Comparison of ENCODE assay signal across 17 mouse cellular contexts in the genomic region with DNA sequence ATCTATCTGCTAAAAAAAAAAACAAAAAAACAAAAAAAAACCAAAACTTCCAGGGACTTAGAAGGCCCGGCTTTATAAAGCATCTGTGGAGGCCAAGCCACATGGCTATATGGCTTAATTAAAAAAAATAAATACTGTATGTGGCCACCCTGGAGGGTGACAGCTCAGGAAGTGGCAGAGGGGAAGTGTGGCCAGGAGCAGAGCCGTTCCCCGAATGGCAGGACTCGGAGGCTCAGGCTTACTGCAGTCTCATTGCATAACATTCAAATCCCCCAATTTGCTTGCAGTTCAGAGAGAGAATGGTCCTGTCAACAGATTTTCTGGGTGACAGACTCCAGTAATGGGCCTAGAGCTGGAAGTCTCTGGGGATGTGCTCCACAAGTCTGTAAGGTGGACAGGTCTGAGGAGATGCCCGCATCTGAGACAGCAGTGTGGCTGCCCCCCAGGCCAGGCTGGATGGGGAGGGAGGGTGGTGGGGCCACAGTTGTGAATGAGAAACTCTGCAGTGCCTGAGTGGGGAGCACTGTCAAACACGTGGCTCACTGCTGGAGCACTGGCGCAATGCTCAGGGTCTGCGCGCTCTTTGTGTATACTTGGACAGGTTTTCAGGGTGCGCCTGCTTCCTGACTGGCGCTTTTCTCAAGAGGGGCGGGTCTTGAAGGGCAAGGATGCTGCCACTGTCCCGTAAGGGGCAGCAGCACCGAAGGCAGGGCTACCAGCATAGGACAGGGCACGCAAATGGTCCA.
A peak's percentile ranks its signal among the peaks of the same experiment; 100 is the strongest.
DNase-seq lines count a peak whose midpoint lies in the region; ATAC-seq and TF ChIP-seq lines count a peak whose summit lies in the region.
"Had no signal": no experiment of that assay in that cellular context is flagged by ENCODE, and none has a peak within 500 bp of the region (broad histone marks: within the 10 kb centered on the region; RNA-seq: fewer than 3 reads in every experiment).

No protein-coding gene starts in this region.

- no peaks in the 10 kb centered on the region for H3K27me3 ChIP-seq in hindbrain, embryonic 13.5 days
- no peaks in the 10 kb centered on the region for H3K27me3 ChIP-seq in hindbrain, embryonic 11.5 days (ENCODE audit: control insufficient read depth, insufficient read depth, low read length)
- H3K27me3 ChIP-seq in midbrain, embryonic 16.5 days (ENCODE audit: control insufficient read depth, insufficient read depth, low read depth, low read length), result no peaks in the 10 kb centered on the region
- no peaks in the 10 kb centered on the region for H3K27me3 ChIP-seq in midbrain, embryonic 14.5 days (ENCODE audit: control insufficient read depth, insufficient read depth, low read length)
- no peaks in the 10 kb centered on the region for H3K27me3 ChIP-seq in hindbrain, embryonic 16.5 days (replicated peaks; ENCODE audit: control insufficient read depth, insufficient read depth, low read length)
- H3K27me3 ChIP-seq: CH12.LX; heart, embryonic 13.5 days; intestine, embryonic 15.5 days; limb, embryonic 12.5 days had no signal

- TF ChIP-seq CTCF in left cerebral cortex, adult 2 months (IDR thresholded peaks at IDR 0.05), result no peak

- H3K4me2 ChIP-seq in hindbrain, embryonic 13.5 days, result no peak overlapping the region
- no peak overlapping the region for H3K4me2 ChIP-seq in hindbrain, embryonic 11.5 days (replicated peaks; ENCODE audit: low read depth, low read length)
- H3K4me2 ChIP-seq in midbrain, embryonic 16.5 days (ENCODE audit: low read length), result no peak overlapping the region
- H3K4me2 ChIP-seq in midbrain, embryonic 14.5 days (ENCODE audit: low read length), result no peak overlapping the region
- H3K4me2 ChIP-seq in hindbrain, embryonic 16.5 days (ENCODE audit: low read length), result no peak overlapping the region
- H3K4me2 ChIP-seq: heart, embryonic 13.5 days; intestine, embryonic 15.5 days; kidney, embryonic 15.5 days; limb, embryonic 12.5 days had no signal

- H3K9me3 ChIP-seq in hindbrain, embryonic 13.5 days, result no peaks in the 10 kb centered on the region
- H3K9me3 ChIP-seq in hindbrain, embryonic 11.5 days (ENCODE audit: control insufficient read depth, low read length), result no peaks in the 10 kb centered on the region
- H3K9me3 ChIP-seq in midbrain, embryonic 16.5 days (replicated peaks; ENCODE audit: control insufficient read depth, low read length, poor library complexity, severe bottlenecking), result no peaks in the 10 kb centered on the region
- no peaks in the 10 kb centered on the region for H3K9me3 ChIP-seq in midbrain, embryonic 14.5 days (ENCODE audit: control insufficient read depth, low read length)
- H3K9me3 ChIP-seq in hindbrain, embryonic 16.5 days (ENCODE audit: control insufficient read depth, low read length), result no peaks in the 10 kb centered on the region
- H3K9me3 ChIP-seq: embryonic facial prominence, embryonic 10.5 days; heart, embryonic 13.5 days; intestine, embryonic 15.5 days; kidney, embryonic 15.5 days; limb, embryonic 12.5 days had no signal

- intact Hi-C loops in left cerebral cortex, adult 2 months (cut with DNase I), result no loop called here

- H3K36me3 ChIP-seq in hindbrain, embryonic 13.5 days, result no peaks in the 10 kb centered on the region
- no peaks in the 10 kb centered on the region for H3K36me3 ChIP-seq in hindbrain, embryonic 11.5 days (ENCODE audit: control insufficient read depth, insufficient read depth, low read length)
- no peaks in the 10 kb centered on the region for H3K36me3 ChIP-seq in midbrain, embryonic 16.5 days (ENCODE audit: control insufficient read depth, insufficient read depth, low read length)
- no peaks in the 10 kb centered on the region for H3K36me3 ChIP-seq in midbrain, embryonic 14.5 days (ENCODE audit: control insufficient read depth, insufficient read depth, low read length)
- H3K36me3 ChIP-seq in hindbrain, embryonic 16.5 days (ENCODE audit: control insufficient read depth, insufficient read depth, low read length), result no peaks in the 10 kb centered on the region
- H3K36me3 ChIP-seq: embryonic facial prominence, embryonic 10.5 days; heart, embryonic 13.5 days; intestine, embryonic 15.5 days; kidney, embryonic 15.5 days; limb, embryonic 12.5 days had no signal

- ATAC-seq in hindbrain, embryonic 13.5 days (ENCODE audit: low FRiP score), result peak; percentile 25; the same call in 1 of the 2 replicates
- no peak for ATAC-seq in hindbrain, embryonic 11.5 days (ENCODE audit: low FRiP score)
- ATAC-seq in midbrain, embryonic 16.5 days, result no peak
- no peak for ATAC-seq in midbrain, embryonic 14.5 days (ENCODE audit: low FRiP score, low TSS enrichment)
- ATAC-seq in hindbrain, embryonic 16.5 days, result no peak
- ATAC-seq: intestine, embryonic 15.5 days; lung, postnatal 0 days had no signal

- H3K9ac ChIP-seq in hindbrain, embryonic 13.5 days, result no peak overlapping the region
- H3K9ac ChIP-seq in hindbrain, embryonic 11.5 days (ENCODE audit: low read depth, low read length), result no peak overlapping the region
- H3K9ac ChIP-seq in midbrain, embryonic 16.5 days (ENCODE audit: low read depth, low read length), result no peak overlapping the region
- H3K9ac ChIP-seq in midbrain, embryonic 14.5 days (replicated peaks; ENCODE audit: low read length), result no peak overlapping the region
- H3K9ac ChIP-seq in hindbrain, embryonic 16.5 days (ENCODE audit: low read depth, low read length), result no peak overlapping the region
- H3K9ac ChIP-seq: heart, embryonic 13.5 days; intestine, embryonic 15.5 days; kidney, embryonic 15.5 days; limb, embryonic 12.5 days had no signal

- DNase-seq in hindbrain, embryonic 11.5 days (ENCODE audit: low spot score), result no peak
- DNase-seq in midbrain, embryonic 14.5 days, result no peak
- DNase-seq in left cerebral cortex, adult 2 months (ENCODE audit: extremely low spot score in 1 of 2, low spot score in 2 of 2), result no peak
- no peak for DNase-seq in kidney, adult 9 months
- DNase-seq: cerebellum, adult 8-10 months; heart, adult 18-20 months; right cerebral cortex, postnatal 25 days had no signal

- H3K4me1 ChIP-seq in hindbrain, embryonic 13.5 days (replicated peaks), result peaks cover 54% of the 10 kb centered on the region
- H3K4me1 ChIP-seq in hindbrain, embryonic 11.5 days (replicated peaks; ENCODE audit: control insufficient read depth, insufficient read depth, low read length), result no peaks in the 10 kb centered on the region
- H3K4me1 ChIP-seq in midbrain, embryonic 16.5 days (ENCODE audit: control insufficient read depth, insufficient read depth, low read length), result peaks cover 11% of the 10 kb centered on the region; the same call in 1 of the 2 replicates
- peaks cover 14% of the 10 kb centered on the region; the same call in 1 of the 2 replicates for H3K4me1 ChIP-seq in midbrain, embryonic 14.5 days (ENCODE audit: control insufficient read depth, insufficient read depth, low read length)
- H3K4me1 ChIP-seq in hindbrain, embryonic 16.5 days (ENCODE audit: control insufficient read depth, insufficient read depth, low read depth, low read length), result peaks cover 10% of the 10 kb centered on the region
- H3K4me1 ChIP-seq: intestine, embryonic 15.5 days had no signal

- 73% methylated on average over 15 of the region's 15 CpGs for WGBS in hindbrain, embryonic 13.5 days
- 84% methylated on average over 15 of the region's 15 CpGs for WGBS in hindbrain, embryonic 11.5 days
- 73% methylated on average over 15 of the region's 15 CpGs for WGBS in midbrain, embryonic 16.5 days
- WGBS in midbrain, embryonic 14.5 days, result 77% methylated on average over 15 of the region's 15 CpGs
- 72% methylated on average over 15 of the region's 15 CpGs for WGBS in hindbrain, embryonic 16.5 days

- H3K27ac ChIP-seq in hindbrain, embryonic 13.5 days, result peak overlapping the region; percentile 70
- no peak overlapping the region for H3K27ac ChIP-seq in hindbrain, embryonic 11.5 days (ENCODE audit: low read depth, low read length)
- peak overlapping the region; percentile 56 for H3K27ac ChIP-seq in midbrain, embryonic 16.5 days (ENCODE audit: low read length)
- no peak overlapping the region for H3K27ac ChIP-seq in midbrain, embryonic 14.5 days (replicated peaks; ENCODE audit: low read depth, low read length)
- peak overlapping the region; percentile 46 for H3K27ac ChIP-seq in hindbrain, embryonic 16.5 days (ENCODE audit: low read depth, low read length)
- H3K27ac ChIP-seq in left cerebral cortex, adult 2 months, result no peak overlapping the region
- H3K27ac ChIP-seq: embryonic facial prominence, embryonic 10.5 days; heart, embryonic 13.5 days; intestine, embryonic 15.5 days; kidney, embryonic 15.5 days; limb, embryonic 12.5 days had no signal

- no peak overlapping the region for H3K4me3 ChIP-seq in hindbrain, embryonic 13.5 days
- no peak overlapping the region for H3K4me3 ChIP-seq in hindbrain, embryonic 11.5 days (ENCODE audit: low read depth, low read length)
- no peak overlapping the region for H3K4me3 ChIP-seq in midbrain, embryonic 16.5 days (ENCODE audit: low read depth, low read length)
- no peak overlapping the region for H3K4me3 ChIP-seq in midbrain, embryonic 14.5 days (replicated peaks; ENCODE audit: low read depth, low read length)
- H3K4me3 ChIP-seq in hindbrain, embryonic 16.5 days (ENCODE audit: low read length), result no peak overlapping the region
- no peak overlapping the region for H3K4me3 ChIP-seq in left cerebral cortex, adult 2 months
- H3K4me3 ChIP-seq: embryonic facial prominence, embryonic 10.5 days; heart, embryonic 13.5 days; intestine, embryonic 15.5 days; kidney, embryonic 15.5 days; limb, embryonic 12.5 days had no signal

Comparison
In these comparisons a context has a peak if more than half of its experiments do, and no peak if none do; other contexts are left out.
1. H3K27ac ChIP-seq: peak in hindbrain, embryonic 13.5 days (single experiment), midbrain, embryonic 16.5 days (single experiment) and hindbrain, embryonic 16.5 days (single experiment); none in hindbrain, embryonic 11.5 days (single experiment), midbrain, embryonic 14.5 days (single experiment) and left cerebral cortex, adult 2 months (single experiment).